Mouse (Mus musculus) myocyte (in vitro differentiated cells): ENCODE measurements at regions not wholly inside any gene's neighbourhood (a gene's known extent, or its start where the extent isn't known, plus 50 kb on each side); places are given as distances from the start of the nearest gene placed in this dataset.
A peak's percentile ranks its signal among the peaks of the same experiment; 100 is the strongest.

Experiments used
- H3K27me3 ChIP-seq: one replicate; pipeline ENCODE4 v1.6.1; 2011; ENCODE audit not compliant: control insufficient read depth, insufficient read depth, insufficient read length
- H3K36me3 ChIP-seq: one replicate; pipeline ENCODE4 v1.6.1; 2011; ENCODE audit not compliant: control insufficient read depth, insufficient read depth
- H3K4me2 ChIP-seq: one replicate; pipeline ENCODE4 v1.6.1; 2011; ENCODE audit warnings: low read depth, control low read depth
- H3K4me3 ChIP-seq: one replicate; pipeline ENCODE4 v1.5.1; 2011; ENCODE audit warnings: mild to moderate bottlenecking, control low read depth, moderate library complexity
- H3K79me2 ChIP-seq: one replicate; pipeline ENCODE4 v1.6.1; 2011; ENCODE audit not compliant: control insufficient read depth, insufficient read depth
- H3ac ChIP-seq: one replicate; pipeline ENCODE4 v1.6.1; 2011; ENCODE audit not compliant: control insufficient read depth, insufficient read length
- CEBPB ChIP-seq: IDR thresholded peaks from 2 replicates; pipeline ENCODE4 v1.6.1; 2011; ENCODE audit warnings: mild to moderate bottlenecking, moderate library complexity; ENCODE audit not compliant: poor library complexity, insufficient read depth, severe bottlenecking
- E2F4 ChIP-seq: IDR thresholded peaks from one replicate; pipeline ENCODE4 v1.6.1; 2011; ENCODE audit warnings: mild to moderate bottlenecking, control low read depth, moderate library complexity; ENCODE audit not compliant: insufficient read depth
- MAX ChIP-seq: IDR thresholded peaks from one replicate; pipeline ENCODE4 v1.6.1; 2011; ENCODE audit warnings: low read depth, mild to moderate bottlenecking, control low read depth
- MYOD1 ChIP-seq, 3 experiments: IDR thresholded peaks; one replicate each; pipeline ENCODE4 v1.6.1; 2011; ENCODE audit warnings: control low read depth in 2 of 3, low read depth in 2 of 3, mild to moderate bottlenecking in 2 of 3, moderate library complexity in 1 of 3; ENCODE audit not compliant: insufficient read length in 2 of 3, control insufficient read depth in 1 of 3
- MYOG ChIP-seq, 3 experiments: IDR thresholded peaks; one replicate each; pipeline ENCODE4 v1.6.1; 2011; ENCODE audit warnings: control low read depth in 2 of 3, low read depth in 2 of 3, mild to moderate bottlenecking in 2 of 3; ENCODE audit not compliant: insufficient read length in 2 of 3, control insufficient read depth in 1 of 3, insufficient read depth in 1 of 3
- POLR2A ChIP-seq: IDR thresholded peaks from one replicate; pipeline ENCODE4 v1.6.1; 2011; ENCODE audit warnings: low read depth, mild to moderate bottlenecking, control low read depth, moderate library complexity; ENCODE audit not compliant: insufficient read length
- POLR2AphosphoS2 ChIP-seq: IDR thresholded peaks from one replicate; pipeline ENCODE4 v1.6.1; 2011; ENCODE audit warnings: low read depth, control low read depth; ENCODE audit not compliant: insufficient read length
- REST ChIP-seq: IDR thresholded peaks from one replicate; pipeline ENCODE4 v1.6.1; 2011; ENCODE audit warnings: mild to moderate bottlenecking, control low read depth, moderate library complexity; ENCODE audit not compliant: insufficient read depth, insufficient read length
- SRF ChIP-seq: IDR thresholded peaks from one replicate; pipeline ENCODE4 v1.6.1; 2011; ENCODE audit warnings: low read depth; ENCODE audit not compliant: control insufficient read depth, insufficient read length
- TCF12 ChIP-seq: IDR thresholded peaks from one replicate; pipeline ENCODE4 v1.6.1; 2011; ENCODE audit warnings: mild to moderate bottlenecking, control low read depth; ENCODE audit not compliant: poor library complexity, insufficient read depth, severe bottlenecking
- TCF3 ChIP-seq: IDR thresholded peaks from one replicate; pipeline ENCODE4 v1.6.1; 2011; ENCODE audit warnings: low read depth, control low read depth; ENCODE audit not compliant: insufficient read length
- USF1 ChIP-seq: IDR thresholded peaks from one replicate; pipeline ENCODE4 v1.6.1; 2011; ENCODE audit warnings: low read depth, mild to moderate bottlenecking, control low read depth, moderate library complexity

DNA sequence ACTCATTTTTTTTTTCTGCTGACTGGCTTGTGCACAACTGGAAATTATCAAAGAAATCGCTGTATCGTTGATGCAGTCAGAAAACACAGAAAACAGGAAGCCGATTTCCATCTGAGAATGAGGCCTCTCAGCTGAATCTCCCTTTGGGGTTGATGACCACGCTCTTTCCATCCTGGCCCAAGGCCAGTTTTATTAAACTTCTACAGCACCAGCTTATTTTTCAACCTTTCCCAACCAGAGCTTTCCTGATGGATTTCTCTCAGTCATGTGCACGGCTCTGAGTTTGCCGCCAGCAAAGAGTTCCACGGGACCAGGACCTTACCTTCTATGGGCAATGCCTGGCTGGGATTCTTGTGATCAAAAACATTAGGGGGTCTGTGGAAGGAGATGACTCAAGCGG is 71.2 kb upstream of the Glis3 start:
- Histone ChIP-seq H3ac (no peak overlapping the region), H3K4me2 (no peak overlapping the region), H3K79me2 (no peaks in the 10 kb centered on the region), H3K36me3 (no peaks in the 10 kb centered on the region), H3K27me3 (no peaks in the 10 kb centered on the region), H3K4me3 (no peak overlapping the region)
- no peak for TF ChIP-seq SRF
- TF ChIP-seq POLR2AphosphoS2 = no peak
- TF ChIP-seq CEBPB = no peak
- no peak for TF ChIP-seq POLR2A
- no peak for TF ChIP-seq MYOD1 (IDR thresholded peaks at IDR 0.05; ENCODE audit: control insufficient read depth in 1 of 3, insufficient read length in 2 of 3, low read depth in 2 of 3)
- TF ChIP-seq TCF3 = no peak
- TF ChIP-seq MAX = no peak
- no peak for TF ChIP-seq REST

DNA sequence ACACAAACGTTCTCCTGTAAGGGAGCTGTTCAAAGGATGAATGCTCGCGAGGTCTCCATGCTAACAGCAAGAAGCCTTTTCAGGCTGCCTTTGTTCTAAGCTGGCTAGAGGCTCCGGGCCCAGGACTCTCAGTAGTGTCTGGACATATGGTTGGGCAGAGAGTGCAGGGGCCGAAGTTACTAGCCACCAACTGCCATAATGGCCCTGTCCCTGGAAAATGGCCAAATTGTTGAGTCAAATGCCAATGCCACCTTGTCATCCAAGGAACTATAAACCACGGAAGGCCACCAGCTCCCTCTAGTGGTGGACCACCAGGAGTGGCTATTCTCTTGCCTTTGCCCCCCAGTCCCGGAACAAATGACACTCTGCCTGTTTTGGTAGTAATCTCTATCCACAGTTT is 76.0 kb upstream of the Slc1a1 start:
- Histone ChIP-seq H3K79me2 (no peaks in the 10 kb centered on the region), H3ac (no peak overlapping the region), H3K27me3 (no peaks in the 10 kb centered on the region), H3K4me3 (no peak overlapping the region), H3K36me3 (no peaks in the 10 kb centered on the region), H3K4me2 (peak overlapping the region; percentile 13)
- TF ChIP-seq SRF = no peak

DNA sequence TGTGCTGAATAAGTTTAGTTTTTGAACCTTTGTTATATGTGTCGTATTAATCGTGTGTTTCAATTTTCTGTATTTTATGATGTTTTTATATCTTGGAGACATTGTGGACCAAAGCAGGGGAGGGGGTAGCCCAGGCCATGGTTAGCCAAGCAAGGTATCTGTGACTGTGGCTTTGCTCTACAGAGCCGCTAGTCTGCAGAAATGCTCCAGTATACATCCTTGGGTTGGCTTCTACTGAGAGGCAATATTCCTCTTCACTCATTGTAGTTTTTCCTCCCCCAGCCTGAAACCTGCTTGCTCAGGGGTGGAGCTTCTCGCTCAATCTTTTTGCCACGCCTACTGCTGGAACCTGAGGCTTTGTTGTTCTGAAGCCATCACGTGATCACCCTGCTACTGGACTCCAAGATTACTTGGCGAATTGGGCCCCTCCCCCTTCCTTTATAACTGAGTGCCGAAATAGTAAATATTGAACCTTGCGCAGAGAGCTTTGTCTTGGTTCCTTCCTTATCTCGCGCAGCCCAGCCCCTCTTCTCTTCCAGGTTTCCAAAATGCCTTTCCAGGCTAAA is 70.0 kb upstream of the Slc1a1 start:
- no peaks in the 10 kb centered on the region for H3K36me3 ChIP-seq
- no peaks in the 10 kb centered on the region for H3K79me2 ChIP-seq
- H3ac ChIP-seq = no peak overlapping the region
- TF ChIP-seq TCF12 (no peak), USF1 (peak; percentile 46)
- H3K4me2 ChIP-seq = no peak overlapping the region
- H3K4me3 ChIP-seq = no peak overlapping the region
- no peaks in the 10 kb centered on the region for H3K27me3 ChIP-seq

DNA sequence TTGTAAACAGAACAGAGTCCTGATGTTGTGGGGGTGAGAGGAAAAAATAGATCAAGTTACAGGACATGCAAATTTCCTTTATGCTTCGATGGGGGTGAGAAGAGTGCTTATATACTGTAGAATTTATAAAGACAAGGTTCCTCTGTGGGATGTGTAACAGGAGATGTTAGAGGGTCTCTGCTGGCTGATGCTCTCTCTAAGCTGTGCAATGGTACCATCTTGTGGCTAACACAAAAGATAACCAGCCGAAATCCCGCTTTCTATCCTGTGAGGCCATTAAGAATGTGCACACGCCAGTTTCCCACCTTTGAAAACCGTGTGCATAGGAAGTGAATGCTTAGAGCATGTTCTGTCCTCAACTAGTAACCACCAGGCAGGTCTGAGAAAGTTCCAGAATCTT is 66.6 kb upstream of the Slc1a1 start:
- H3K36me3 ChIP-seq = no peaks in the 10 kb centered on the region
- TF ChIP-seq TCF3 (no peak), POLR2A (no peak), E2F4 (no peak), POLR2AphosphoS2 (no peak), TCF12 (no peak), SRF (no peak), USF1 (no peak), MYOD1 (IDR thresholded peaks at IDR 0.05; ENCODE audit: control insufficient read depth in 1 of 3, insufficient read length in 2 of 3, low read depth in 2 of 3) (no peak), MYOG (IDR thresholded peaks at IDR 0.05; ENCODE audit: control insufficient read depth in 1 of 3, insufficient read depth in 1 of 3, insufficient read length in 2 of 3, low read depth in 2 of 3) (no peak), REST (no peak), CEBPB (no peak), MAX (no peak)
- no peak overlapping the region for H3K4me3 ChIP-seq
- H3K27me3 ChIP-seq = no peaks in the 10 kb centered on the region
- no peak overlapping the region for H3K4me2 ChIP-seq
- no peaks in the 10 kb centered on the region for H3K79me2 ChIP-seq
- H3ac ChIP-seq = no peak overlapping the region

DNA sequence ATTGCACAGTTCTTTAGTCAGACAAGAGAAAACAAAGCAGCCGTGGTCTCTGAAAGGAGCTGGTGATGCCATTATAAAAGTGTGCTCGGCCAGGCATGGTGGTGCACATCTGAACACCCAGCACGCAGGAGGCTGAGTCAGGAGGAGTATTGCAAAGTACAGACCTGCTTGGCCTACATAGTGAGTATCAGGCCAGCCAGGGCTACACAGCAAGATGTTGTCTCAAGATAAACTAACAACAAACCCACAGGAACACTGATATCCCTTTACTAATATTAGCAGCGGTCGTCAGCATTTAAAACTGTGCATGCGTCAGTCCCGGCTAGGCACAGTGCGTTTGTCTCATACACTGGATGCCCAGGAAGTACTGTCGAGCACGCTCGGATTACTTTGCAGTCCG is 64.4 kb upstream of the Slc1a1 start:
- H3K36me3 ChIP-seq = no peaks in the 10 kb centered on the region
- no peaks in the 10 kb centered on the region for H3K27me3 ChIP-seq
- H3K4me3 ChIP-seq = no peak overlapping the region
- H3ac ChIP-seq = no peak overlapping the region
- H3K4me2 ChIP-seq = no peak overlapping the region
- H3K79me2 ChIP-seq = no peaks in the 10 kb centered on the region
- no peak for TF ChIP-seq MYOG (IDR thresholded peaks at IDR 0.05; ENCODE audit: control insufficient read depth in 1 of 3, insufficient read depth in 1 of 3, insufficient read length in 2 of 3, low read depth in 2 of 3)
- TF ChIP-seq E2F4 = no peak
- no peak for TF ChIP-seq TCF12
- no peak for TF ChIP-seq SRF
- no peak for TF ChIP-seq USF1
- no peak for TF ChIP-seq POLR2AphosphoS2
- no peak for TF ChIP-seq TCF3
- no peak for TF ChIP-seq POLR2A
- TF ChIP-seq MAX = no peak

DNA sequence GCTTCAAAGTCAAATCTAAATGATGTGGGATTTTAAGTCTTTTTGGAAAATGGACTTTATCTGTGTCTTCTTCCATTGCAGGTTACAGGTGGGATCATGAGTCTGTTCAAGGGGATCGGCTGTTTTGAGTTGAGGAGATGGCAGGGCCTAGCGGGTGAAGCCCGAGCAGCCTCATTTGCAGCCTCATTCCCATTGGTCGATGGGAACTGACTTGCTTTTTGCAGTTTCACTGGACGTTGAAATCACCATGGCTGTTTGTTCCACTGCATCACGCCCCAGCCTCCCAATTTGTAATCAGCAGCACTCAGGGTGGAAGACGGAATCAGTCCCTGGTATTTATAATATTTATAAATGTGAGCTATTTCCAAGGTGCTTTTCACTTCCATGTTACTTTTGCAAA is 63.0 kb upstream of the Slc1a1 start:
- no peaks in the 10 kb centered on the region for H3K36me3 ChIP-seq
- no peak overlapping the region for H3K4me2 ChIP-seq
- no peaks in the 10 kb centered on the region for H3K27me3 ChIP-seq
- no peaks in the 10 kb centered on the region for H3K79me2 ChIP-seq
- TF ChIP-seq TCF3 = no peak
- no peak for TF ChIP-seq CEBPB
- H3K4me3 ChIP-seq = no peak overlapping the region
- no peak overlapping the region for H3ac ChIP-seq
